Comparison of ENCODE assay signal across 8 mouse cellular contexts in the genomic region with DNA sequence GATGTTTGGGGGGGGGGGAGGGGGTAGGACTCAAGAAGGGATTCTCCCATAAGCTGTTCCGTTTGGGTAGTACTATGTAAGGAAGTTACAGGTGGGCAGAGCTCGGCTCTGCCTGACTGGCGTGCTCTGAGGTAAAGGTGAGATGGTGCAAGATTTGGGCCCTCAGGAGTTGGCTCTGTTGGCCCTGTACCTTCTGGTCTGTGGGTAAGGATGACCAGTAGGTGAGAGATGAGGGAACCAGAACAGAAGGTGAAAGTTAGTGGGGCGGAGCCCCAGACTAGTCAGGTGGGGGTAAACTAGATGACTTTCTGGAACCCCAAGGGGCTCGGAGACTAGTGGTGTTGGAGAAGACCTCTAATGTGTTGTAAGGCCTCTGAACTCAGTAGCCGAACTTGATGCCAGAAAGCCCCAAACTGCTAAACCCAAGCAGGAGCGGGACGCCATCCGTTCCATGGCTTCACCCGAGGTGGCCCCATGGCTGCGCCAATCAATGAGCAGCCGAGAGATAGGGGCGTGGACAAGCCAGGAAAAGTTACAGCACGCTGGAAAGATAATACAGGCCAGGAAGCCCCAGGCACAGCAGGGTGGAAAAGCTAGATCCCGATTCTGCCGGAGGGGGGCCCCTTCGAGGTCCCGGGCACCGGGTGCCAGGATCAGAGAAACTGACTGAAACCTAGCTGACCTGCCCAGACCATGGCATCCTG. TPM values are rescaled to one million over a fixed set of nuclear protein-coding genes. Genes with fewer than 3 reads are reported as not detected.
DNase-seq lines count a peak whose midpoint lies in the region; ATAC-seq and TF ChIP-seq lines count a peak whose summit lies in the region.

No protein-coding gene starts in this region.

- no peaks in the 10 kb centered on the region for H3K9me3 ChIP-seq in liver, embryonic 13.5 days (replicated peaks)
- H3K9me3 ChIP-seq in midbrain, postnatal 0 days (ENCODE audit: low read length), result no peaks in the 10 kb centered on the region

- no peak for TF ChIP-seq CTCF in midbrain, postnatal 0 days (IDR thresholded peaks at IDR 0.05)

- peak; percentile 69 for ATAC-seq in granulocyte monocyte progenitor cell, adult 5-6 weeks (replicated peaks; ENCODE audit: poor library complexity, severe bottlenecking)
- ATAC-seq in inflammation-experienced regulatory T-cells, adult 6 months, result peak; percentile 51
- peak; percentile 83 for ATAC-seq in liver, embryonic 13.5 days (ENCODE audit: low read depth)
- ATAC-seq in midbrain, postnatal 0 days (ENCODE audit: low FRiP score), result peak; percentile 34; the same call in 1 of the 2 replicates

- H3K36me3 ChIP-seq in liver, embryonic 13.5 days, result peaks cover 34% of the 10 kb centered on the region
- peaks cover 16% of the 10 kb centered on the region for H3K36me3 ChIP-seq in midbrain, postnatal 0 days (ENCODE audit: insufficient read depth, low read length)

- DNase-seq in Muller cell, postnatal 12 days (ENCODE audit: inconsistent ontology term), result peak; percentile 79
- DNase-seq in embryo, embryonic 11 days, result peak; percentile 73
- DNase-seq in liver, embryonic 13.5 days, result peak; percentile 71
- DNase-seq in midbrain, postnatal 0 days (ENCODE audit: low spot score), result no peak
- peak; percentile 66 for DNase-seq in yolk sac, embryonic 10.5 days (ENCODE audit: low spot score)
- no peak for DNase-seq in left cerebral cortex, postnatal 25 days (ENCODE audit: low spot score in 2 of 2)

- intact Hi-C loops in left cerebral cortex, postnatal 25 days (cut with DNase I), result no loop called here

- H3K4me2 ChIP-seq in liver, embryonic 13.5 days, result peak overlapping the region; percentile 96
- H3K4me2 ChIP-seq in midbrain, postnatal 0 days (ENCODE audit: low read depth, low read length, poor library complexity, severe bottlenecking), result peak overlapping the region; percentile 40

- peak overlapping the region; percentile 79 for H3K9ac ChIP-seq in liver, embryonic 13.5 days
- peak overlapping the region; percentile 24; the same call in 1 of the 2 replicates for H3K9ac ChIP-seq in midbrain, postnatal 0 days (replicated peaks; ENCODE audit: low read length, poor library complexity, severe bottlenecking)

- peaks cover 75% of the 10 kb centered on the region for H3K4me1 ChIP-seq in liver, embryonic 13.5 days (replicated peaks)
- no peaks in the 10 kb centered on the region for H3K4me1 ChIP-seq in midbrain, postnatal 0 days (ENCODE audit: insufficient read depth, low read length)

- H3K27me3 ChIP-seq in liver, embryonic 13.5 days, result no peaks in the 10 kb centered on the region
- H3K27me3 ChIP-seq in midbrain, postnatal 0 days (ENCODE audit: insufficient read depth, low read length), result no peaks in the 10 kb centered on the region

- H3K4me3 ChIP-seq in liver, embryonic 13.5 days (replicated peaks), result peak overlapping the region; percentile 66
- peak overlapping the region; percentile 16; the same call in 1 of the 2 replicates for H3K4me3 ChIP-seq in midbrain, postnatal 0 days (ENCODE audit: low read depth, low read length)

- peak overlapping the region; percentile 71 for H3K27ac ChIP-seq in liver, embryonic 13.5 days
- no peak overlapping the region for H3K27ac ChIP-seq in midbrain, postnatal 0 days (ENCODE audit: low read depth, low read length)

- WGBS in liver, embryonic 13.5 days (ENCODE audit: insufficient replicate concordance), result 17% methylated on average over 19 of the region's 19 CpGs
- 17% methylated on average over 19 of the region's 19 CpGs for WGBS in midbrain, postnatal 0 days

RNA-seq across cellular contexts. Expression of a gene that starts 6.1 kb away (rescaled TPM):
- total RNA-seq in granulocyte monocyte progenitor cell, adult 5-6 weeks (2014; fragmentation: Nextera tagmentation), result 12.1 and 30.0 TPM in 2 replicates
- 14.1 and 23.2 TPM in 2 replicates for total RNA-seq in granulocyte monocyte progenitor cell, adult 5-6 weeks (2017)
- 10 to 100 TPM in 2 of 3 experiments, 1 to 10 TPM in 1; 10.0 to 23.2 (median 21.3) TPM for polyA plus RNA-seq in inflammation-experienced regulatory T-cells, adult 6 months (2017; shearing (Covaris generic))
- 18.7 and 18.8 TPM in 2 replicates for polyA plus RNA-seq in liver, embryonic 13.5 days (2015; fragmentation: Nextera tagmentation; extraction: Ambion mirVana)
- total RNA-seq in midbrain, postnatal 0 days (2014; rRNA removed), result 0.66 and 0.76 TPM in 2 replicates
- 1.6 and 1.9 TPM in 2 replicates for polyA plus RNA-seq in midbrain, postnatal 0 days (2015; fragmentation: Nextera tagmentation; extraction: Ambion mirVana)
- total RNA-seq in left cerebral cortex, postnatal 25 days (2021), result under 1 TPM; 0.69 to 0.80 TPM

RNA-seq across cellular contexts. Expression of a gene that starts 13.1 kb away (rescaled TPM):
- total RNA-seq in granulocyte monocyte progenitor cell, adult 5-6 weeks (2014; fragmentation: Nextera tagmentation), result 10.2 and 15.6 TPM in 2 replicates
- total RNA-seq in granulocyte monocyte progenitor cell, adult 5-6 weeks (2017), result 4.4 and 5.1 TPM in 2 replicates
- polyA plus RNA-seq in inflammation-experienced regulatory T-cells, adult 6 months (2017; shearing (Covaris generic)), result 1 to 10 TPM; 5.1 to 7.9 (median 5.2) TPM
- polyA plus RNA-seq in liver, embryonic 13.5 days (2015; fragmentation: Nextera tagmentation; extraction: Ambion mirVana), result 18.5 and 21.3 TPM in 2 replicates
- total RNA-seq in midbrain, postnatal 0 days (2014; rRNA removed), result 17.4 and 29.7 TPM in 2 replicates
- polyA plus RNA-seq in midbrain, postnatal 0 days (2015; fragmentation: Nextera tagmentation; extraction: Ambion mirVana), result 4.5 and 4.8 TPM in 2 replicates
- total RNA-seq in left cerebral cortex, postnatal 25 days (2021), result 10 to 100 TPM; 17.4 to 18.7 TPM

RNA-seq across cellular contexts. Expression of a gene that starts 19.0 kb away (rescaled TPM):
- total RNA-seq in granulocyte monocyte progenitor cell, adult 5-6 weeks (2014; fragmentation: Nextera tagmentation), result 154 and 174 TPM in 2 replicates
- 115 and 127 TPM in 2 replicates for total RNA-seq in granulocyte monocyte progenitor cell, adult 5-6 weeks (2017)
- 10 to 100 TPM; 37.6 to 48.7 (median 43.8) TPM for polyA plus RNA-seq in inflammation-experienced regulatory T-cells, adult 6 months (2017; shearing (Covaris generic))
- 28.2 and 31.5 TPM in 2 replicates for polyA plus RNA-seq in liver, embryonic 13.5 days (2015; fragmentation: Nextera tagmentation; extraction: Ambion mirVana)
- 121 and 129 TPM in 2 replicates for total RNA-seq in midbrain, postnatal 0 days (2014; rRNA removed)
- 25.7 and 27.6 TPM in 2 replicates for polyA plus RNA-seq in midbrain, postnatal 0 days (2015; fragmentation: Nextera tagmentation; extraction: Ambion mirVana)
- total RNA-seq in left cerebral cortex, postnatal 25 days (2021), result 100 to 1,000 TPM; 120 to 127 TPM

RNA-seq across cellular contexts. Expression of a gene that starts 28.3 kb away (rescaled TPM):
- total RNA-seq in granulocyte monocyte progenitor cell, adult 5-6 weeks (2014; fragmentation: Nextera tagmentation), result not detected in 2 replicates
- not detected in 2 replicates for total RNA-seq in granulocyte monocyte progenitor cell, adult 5-6 weeks (2017)
- not detected for polyA plus RNA-seq in inflammation-experienced regulatory T-cells, adult 6 months (2017; shearing (Covaris generic))
- 372 and 430 TPM in 2 replicates for polyA plus RNA-seq in liver, embryonic 13.5 days (2015; fragmentation: Nextera tagmentation; extraction: Ambion mirVana)
- total RNA-seq in midbrain, postnatal 0 days (2014; rRNA removed), result not detected in 2 replicates
- polyA plus RNA-seq in midbrain, postnatal 0 days (2015; fragmentation: Nextera tagmentation; extraction: Ambion mirVana), result 0.11 TPM in 1 of 2 replicates, not detected in the other
- total RNA-seq in left cerebral cortex, postnatal 25 days (2021), result not detected

RNA-seq across cellular contexts. Expression of a gene that starts 42.2 kb away (rescaled TPM):
- total RNA-seq in granulocyte monocyte progenitor cell, adult 5-6 weeks (2014; fragmentation: Nextera tagmentation), result 0.17 TPM in 1 of 2 replicates, not detected in the other
- total RNA-seq in granulocyte monocyte progenitor cell, adult 5-6 weeks (2017), result 0.22 TPM in 1 of 2 replicates, not detected in the other
- polyA plus RNA-seq in inflammation-experienced regulatory T-cells, adult 6 months (2017; shearing (Covaris generic)), result not detected
- 1.4 and 1.6 TPM in 2 replicates for polyA plus RNA-seq in liver, embryonic 13.5 days (2015; fragmentation: Nextera tagmentation; extraction: Ambion mirVana)
- 5.7 and 7.0 TPM in 2 replicates for total RNA-seq in midbrain, postnatal 0 days (2014; rRNA removed)
- 6.9 and 7.5 TPM in 2 replicates for polyA plus RNA-seq in midbrain, postnatal 0 days (2015; fragmentation: Nextera tagmentation; extraction: Ambion mirVana)
- 1 to 10 TPM; 2.0 to 2.7 TPM for total RNA-seq in left cerebral cortex, postnatal 25 days (2021)

Comparison
In these comparisons a context has a peak if more than half of its experiments do, and no peak if none do; other contexts are left out.
1. DNase-seq: peak in Muller cell, postnatal 12 days (single experiment), embryo, embryonic 11 days (single experiment), liver, embryonic 13.5 days (single experiment) and yolk sac, embryonic 10.5 days (single experiment); none in midbrain, postnatal 0 days (single experiment) and left cerebral cortex, postnatal 25 days (0 of 2).
2. Peak in every context shown above with its lines, with median percentiles within 50 percentile points of each other: ATAC-seq.